In the genomic region with DNA sequence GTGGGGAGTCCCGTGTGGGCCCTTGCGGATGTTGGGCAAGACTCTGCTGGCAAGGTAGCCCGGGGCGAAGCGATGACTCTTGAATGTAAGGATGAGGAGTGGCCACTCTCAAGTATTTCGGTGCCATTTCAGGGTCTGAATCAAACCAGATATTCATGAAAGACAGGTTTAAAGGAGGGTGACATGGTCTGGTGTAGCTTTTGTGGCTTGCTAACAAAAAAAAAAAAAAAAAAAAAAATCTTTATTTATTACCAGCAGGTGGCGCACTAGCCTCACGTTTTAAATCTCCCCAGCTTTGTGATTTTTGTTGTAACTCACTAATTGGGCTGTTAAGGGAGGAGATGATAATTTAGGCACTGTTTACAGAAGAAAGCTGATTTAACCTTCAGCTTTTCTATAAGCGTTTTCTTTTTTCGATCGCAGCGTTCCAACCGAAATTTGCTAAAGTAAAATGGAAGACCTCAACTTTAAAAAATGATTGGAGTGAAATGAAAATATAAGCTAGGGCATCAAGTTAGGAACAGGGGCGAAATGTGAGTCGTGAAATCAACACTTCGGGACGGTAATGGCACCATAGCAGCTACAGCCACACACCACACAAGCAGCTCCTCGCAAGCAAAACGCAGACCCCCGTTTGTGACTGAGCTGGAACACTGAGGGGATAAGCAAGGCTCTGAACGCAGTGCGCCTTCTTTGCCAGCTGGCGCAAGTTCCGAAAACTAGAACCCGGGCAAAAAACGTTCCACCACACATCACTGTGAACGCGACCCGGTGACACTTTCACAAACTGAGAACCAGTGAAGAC, we compare ENCODE assay signal across 8 mouse cellular contexts. TPM values are rescaled to one million over a fixed set of nuclear protein-coding genes. Genes with fewer than 3 reads are reported as not detected.
A peak's percentile ranks its signal among the peaks of the same experiment; 100 is the strongest.
DNase-seq lines count a peak whose midpoint lies in the region; ATAC-seq and TF ChIP-seq lines count a peak whose summit lies in the region.

No protein-coding gene starts in this region.

- H3K9me3 ChIP-seq in embryonic facial prominence, embryonic 12.5 days = no peaks in the 10 kb centered on the region
- H3K9me3 ChIP-seq in intestine, embryonic 16.5 days (ENCODE audit: control insufficient read depth, low read length) = no peaks in the 10 kb centered on the region
- no peaks in the 10 kb centered on the region for H3K9me3 ChIP-seq in midbrain, embryonic 12.5 days

- WGBS in embryonic facial prominence, embryonic 12.5 days = 59% methylated on average over 29 of the region's 29 CpGs
- 51% methylated on average over 29 of the region's 29 CpGs for WGBS in intestine, embryonic 16.5 days
- 67% methylated on average over 29 of the region's 29 CpGs for WGBS in midbrain, embryonic 12.5 days

- H3K4me3 ChIP-seq in layer of hippocampus, adult 2 months = peak overlapping the region; percentile 57
- H3K4me3 ChIP-seq in embryonic facial prominence, embryonic 12.5 days = no peak overlapping the region
- peak overlapping the region; percentile 24 for H3K4me3 ChIP-seq in intestine, embryonic 16.5 days (ENCODE audit: low read length)
- H3K4me3 ChIP-seq in midbrain, embryonic 12.5 days = no peak overlapping the region

- peak overlapping the region; percentile 76 for H3K27ac ChIP-seq in layer of hippocampus, adult 2 months
- H3K27ac ChIP-seq in embryonic facial prominence, embryonic 12.5 days = no peak overlapping the region
- H3K27ac ChIP-seq in intestine, embryonic 16.5 days (ENCODE audit: low read length) = no peak overlapping the region
- H3K27ac ChIP-seq in midbrain, embryonic 12.5 days (replicated peaks) = no peak overlapping the region

- H3K4me2 ChIP-seq in embryonic facial prominence, embryonic 12.5 days (replicated peaks) = peak overlapping the region; percentile 26
- H3K4me2 ChIP-seq in intestine, embryonic 16.5 days (ENCODE audit: low read depth, low read length) = peak overlapping the region; percentile 47
- H3K4me2 ChIP-seq in midbrain, embryonic 12.5 days (replicated peaks) = peak overlapping the region; percentile 11; the same call in 1 of the 2 replicates

- peak in 1 of 2 experiments; percentile 23 for DNase-seq in layer of hippocampus, adult 2 months (ENCODE audit: low spot score in 2 of 2)
- DNase-seq in layer of hippocampus, adult 11-12 months (ENCODE audit: low spot score) = no peak
- peak; percentile 21 for DNase-seq in MEL-GATA-1-ER (ENCODE audit: extremely low read depth, low read depth)
- no peak for DNase-seq in spleen, adult 18-20 months
- no peak for DNase-seq in thymus, postnatal 36 days

- no peak for ATAC-seq in embryonic facial prominence, embryonic 12.5 days (ENCODE audit: insufficient number of reproducible peaks, insufficient read depth, low FRiP score, low TSS enrichment)
- peak; percentile 23; the same call in 1 of the 2 replicates for ATAC-seq in intestine, embryonic 16.5 days
- peak; percentile 53; the same call in 1 of the 2 replicates for ATAC-seq in midbrain, embryonic 12.5 days (ENCODE audit: low FRiP score, low read depth)

- peak; percentile 78 for TF ChIP-seq CTCF in layer of hippocampus, adult 2 months (conservative IDR thresholded peaks at IDR 0.05)

- no peaks in the 10 kb centered on the region for H3K4me1 ChIP-seq in embryonic facial prominence, embryonic 12.5 days
- no peaks in the 10 kb centered on the region for H3K4me1 ChIP-seq in intestine, embryonic 16.5 days (ENCODE audit: control insufficient read depth, insufficient read depth, low read length)
- H3K4me1 ChIP-seq in midbrain, embryonic 12.5 days = peaks cover 9% of the 10 kb centered on the region; the same call in 1 of the 2 replicates

- no peaks in the 10 kb centered on the region for H3K27me3 ChIP-seq in embryonic facial prominence, embryonic 12.5 days
- no peaks in the 10 kb centered on the region for H3K27me3 ChIP-seq in intestine, embryonic 16.5 days (replicated peaks; ENCODE audit: control insufficient read depth, insufficient read depth, low read length)
- no peaks in the 10 kb centered on the region for H3K27me3 ChIP-seq in midbrain, embryonic 12.5 days

- no peaks in the 10 kb centered on the region for H3K36me3 ChIP-seq in embryonic facial prominence, embryonic 12.5 days
- H3K36me3 ChIP-seq in intestine, embryonic 16.5 days (ENCODE audit: control insufficient read depth, insufficient read depth, low read length) = no peaks in the 10 kb centered on the region
- no peaks in the 10 kb centered on the region for H3K36me3 ChIP-seq in midbrain, embryonic 12.5 days

- no peak overlapping the region for H3K9ac ChIP-seq in embryonic facial prominence, embryonic 12.5 days
- no peak overlapping the region for H3K9ac ChIP-seq in intestine, embryonic 16.5 days (ENCODE audit: low read depth, low read length)
- no peak overlapping the region for H3K9ac ChIP-seq in midbrain, embryonic 12.5 days (replicated peaks)

RNA-seq across cellular contexts. Expression of a gene that starts 16.8 kb away (rescaled TPM):
- total RNA-seq in layer of hippocampus, adult 2 months (2021) = 1 to 10 TPM; 7.7 TPM
- polyA plus RNA-seq in embryonic facial prominence, embryonic 12.5 days (2016; fragmentation: Nextera tagmentation; extraction: Ambion mirVana) = 0.06 and 0.32 TPM in 2 replicates
- 0.13 TPM in 1 of 2 replicates, not detected in the other for polyA plus RNA-seq in intestine, embryonic 16.5 days (2015; fragmentation: Nextera tagmentation; extraction: Ambion mirVana)
- polyA plus RNA-seq in midbrain, embryonic 12.5 days (2016; fragmentation: Nextera tagmentation; extraction: Ambion mirVana) = 0.77 and 1.7 TPM in 2 replicates

RNA-seq across cellular contexts. Expression of a gene that starts 49.9 kb away (rescaled TPM):
- 10 to 100 TPM; 11.1 to 12.4 TPM for total RNA-seq in layer of hippocampus, adult 2 months (2021)
- polyA plus RNA-seq in embryonic facial prominence, embryonic 12.5 days (2016; fragmentation: Nextera tagmentation; extraction: Ambion mirVana) = 18.2 and 18.3 TPM in 2 replicates
- polyA plus RNA-seq in intestine, embryonic 16.5 days (2015; fragmentation: Nextera tagmentation; extraction: Ambion mirVana) = 8.3 and 10.1 TPM in 2 replicates
- polyA plus RNA-seq in midbrain, embryonic 12.5 days (2016; fragmentation: Nextera tagmentation; extraction: Ambion mirVana) = 15.3 and 17.1 TPM in 2 replicates

RNA-seq across cellular contexts. Expression of a gene that starts 50.3 kb away (rescaled TPM):
- 10 to 100 TPM; 20.5 to 23.2 TPM for total RNA-seq in layer of hippocampus, adult 2 months (2021)
- polyA plus RNA-seq in embryonic facial prominence, embryonic 12.5 days (2016; fragmentation: Nextera tagmentation; extraction: Ambion mirVana) = 23.2 and 26.5 TPM in 2 replicates
- 36.5 and 43.3 TPM in 2 replicates for polyA plus RNA-seq in intestine, embryonic 16.5 days (2015; fragmentation: Nextera tagmentation; extraction: Ambion mirVana)
- 15.1 and 17.4 TPM in 2 replicates for polyA plus RNA-seq in midbrain, embryonic 12.5 days (2016; fragmentation: Nextera tagmentation; extraction: Ambion mirVana)

Comparison
In these comparisons a context has a peak if more than half of its experiments do, and no peak if none do; other contexts are left out.
1. H3K4me3 ChIP-seq: peak in layer of hippocampus, adult 2 months (single experiment) and intestine, embryonic 16.5 days (single experiment); none in embryonic facial prominence, embryonic 12.5 days (single experiment) and midbrain, embryonic 12.5 days (single experiment).
2. Peak in every context shown above with its lines, with median percentiles within 50 percentile points of each other: H3K4me2 ChIP-seq.